Mouse (Mus musculus): ENCODE data around the gene Slc37a1. TPM values are rescaled to one million over a fixed set of nuclear protein-coding genes. Genes with fewer than 3 reads are reported as not detected.

The Slc37a1 gene
- polyA plus RNA-seq, 1 experiment, result 21.9 TPM

DNA sequence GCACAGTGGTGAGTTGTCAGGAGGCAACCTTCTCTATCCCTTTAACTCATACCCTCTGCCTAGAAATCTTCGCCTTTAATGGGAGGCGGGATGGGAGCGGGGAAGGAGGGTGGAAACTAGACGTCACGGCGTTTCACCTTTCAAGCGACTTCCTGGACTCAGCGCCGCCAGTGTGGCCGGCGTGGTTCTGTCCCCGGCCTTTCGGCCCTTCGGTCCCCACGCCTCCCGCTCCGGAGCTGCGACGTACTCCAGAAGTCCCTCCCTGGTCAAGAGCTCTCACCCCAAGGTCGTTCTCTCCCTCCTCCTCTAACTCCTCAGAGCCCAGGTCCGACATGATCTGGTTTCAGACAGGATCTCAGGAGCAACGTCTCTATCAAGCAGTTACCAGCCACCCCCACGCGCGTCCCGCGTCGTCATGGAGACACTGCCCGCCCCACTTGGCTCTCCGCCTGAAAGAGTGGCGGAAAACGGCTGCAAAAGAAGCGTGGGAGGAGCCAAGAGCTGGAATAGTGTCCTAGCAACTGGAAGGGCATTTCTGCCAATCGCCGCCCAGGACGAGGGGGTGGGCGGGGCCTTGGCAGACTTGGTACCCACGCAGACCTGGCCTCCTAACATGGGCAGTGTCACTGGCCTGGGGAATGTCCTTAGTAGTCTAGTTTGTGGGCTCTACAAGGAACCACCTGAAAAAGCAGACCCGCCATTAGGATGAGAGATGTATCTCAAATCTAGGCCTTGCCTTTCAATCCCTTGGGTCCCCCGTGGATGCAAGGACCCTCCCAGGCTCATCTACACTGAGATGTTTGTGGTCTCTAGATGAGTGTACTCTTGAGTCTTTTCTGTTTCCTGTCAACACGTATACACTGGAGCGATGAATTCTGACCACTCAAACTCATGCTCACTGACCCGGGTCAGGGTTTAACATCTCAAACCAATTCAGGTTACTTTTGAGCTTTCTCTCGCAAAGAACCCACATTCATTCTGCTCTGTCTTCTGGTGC lies 9.4 kb upstream of the Slc37a1 start, which contains the start of gene Rsph1:
Gene Rsph1 (minus strand): TSS at position 462 of the 997 bp plus-strand sequence.
- Histone ChIP-seq H3K4me3 (replicated peaks; ENCODE audit: control insufficient read depth, low read depth, low read length) (peak within 1 kb of the TSS; percentile 71), H3K27ac (ENCODE audit: control insufficient read depth, insufficient read depth, low read depth, low read length, poor library complexity) (peak within 1 kb of the TSS; percentile 21), H3K4me1 (ENCODE audit: control insufficient read depth, insufficient read depth, low read length) (peaks cover 5% of the 10 kb centered on the region)
- TF ChIP-seq CTCF (IDR thresholded peaks at IDR 0.05; ENCODE audit: control insufficient read depth, insufficient read depth, low read length), result no peak
- 11% methylated on average over 44 of the region's 44 CpGs for WGBS

DNA sequence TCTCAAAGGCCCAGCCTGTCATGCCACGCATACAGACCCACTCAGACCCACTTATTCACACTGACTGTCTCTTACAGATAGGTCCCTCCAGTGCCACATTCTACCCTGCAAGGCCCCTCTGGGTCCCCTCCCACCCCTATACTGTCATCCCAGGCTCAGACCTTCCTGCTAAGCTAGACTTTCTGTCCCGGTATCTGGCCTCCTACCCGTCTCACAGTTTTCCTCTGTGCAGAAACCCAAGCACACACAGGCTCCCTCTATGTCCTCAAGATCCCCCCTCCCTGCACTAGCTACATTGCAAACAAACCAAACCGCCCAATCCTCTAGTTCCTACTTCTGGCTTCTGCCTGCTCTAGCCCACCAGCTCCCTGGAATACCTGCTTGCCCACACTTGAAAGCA lies 8.7 kb upstream of the Slc37a1 start:
- no peak for TF ChIP-seq CTCF (IDR thresholded peaks at IDR 0.05; ENCODE audit: control insufficient read depth, insufficient read depth, low read length)
- no peak for TF ChIP-seq POLR2A (IDR thresholded peaks at IDR 0.05; ENCODE audit: borderline replicate concordance, control insufficient read depth, low read depth, low read length)
- Histone ChIP-seq H3K27ac (ENCODE audit: control insufficient read depth, insufficient read depth, low read depth, low read length, poor library complexity) (no peak overlapping the region), H3K4me1 (ENCODE audit: control insufficient read depth, insufficient read depth, low read length) (peaks cover 5% of the 10 kb centered on the region), H3K4me3 (replicated peaks; ENCODE audit: control insufficient read depth, low read depth, low read length) (no peak overlapping the region)
- WGBS, result 77% methylated on average over 4 of the region's 4 CpGs

DNA sequence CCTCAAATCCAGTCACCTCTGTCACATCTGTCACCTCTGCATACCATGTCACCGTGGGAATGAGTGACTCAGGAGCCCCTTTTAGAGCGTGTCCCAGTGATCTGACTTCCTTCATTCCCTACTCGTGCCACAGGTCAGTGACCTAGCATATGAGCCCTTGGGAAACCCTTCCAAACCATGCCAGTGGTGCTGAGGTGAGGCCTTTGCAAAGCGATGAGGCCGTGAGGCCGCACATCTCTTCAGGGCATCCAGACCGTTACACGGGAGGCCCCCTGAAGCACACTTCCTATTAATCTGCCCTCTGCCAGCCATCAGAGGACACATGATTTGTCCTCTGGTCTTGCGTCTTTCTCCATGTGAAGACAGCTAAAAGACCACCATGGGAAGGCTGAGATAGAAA lies 7.1 kb upstream of the Slc37a1 start:
- Histone ChIP-seq H3K4me3 (replicated peaks; ENCODE audit: control insufficient read depth, low read depth, low read length) (no peak overlapping the region), H3K4me1 (ENCODE audit: control insufficient read depth, insufficient read depth, low read length) (peaks cover 5% of the 10 kb centered on the region), H3K27ac (ENCODE audit: control insufficient read depth, insufficient read depth, low read depth, low read length, poor library complexity) (no peak overlapping the region)
- WGBS, result 67% methylated on average over 9 of the region's 9 CpGs
- no peak for TF ChIP-seq CTCF (IDR thresholded peaks at IDR 0.05; ENCODE audit: control insufficient read depth, insufficient read depth, low read length)
- TF ChIP-seq POLR2A (IDR thresholded peaks at IDR 0.05; ENCODE audit: borderline replicate concordance, control insufficient read depth, low read depth, low read length), result no peak

DNA sequence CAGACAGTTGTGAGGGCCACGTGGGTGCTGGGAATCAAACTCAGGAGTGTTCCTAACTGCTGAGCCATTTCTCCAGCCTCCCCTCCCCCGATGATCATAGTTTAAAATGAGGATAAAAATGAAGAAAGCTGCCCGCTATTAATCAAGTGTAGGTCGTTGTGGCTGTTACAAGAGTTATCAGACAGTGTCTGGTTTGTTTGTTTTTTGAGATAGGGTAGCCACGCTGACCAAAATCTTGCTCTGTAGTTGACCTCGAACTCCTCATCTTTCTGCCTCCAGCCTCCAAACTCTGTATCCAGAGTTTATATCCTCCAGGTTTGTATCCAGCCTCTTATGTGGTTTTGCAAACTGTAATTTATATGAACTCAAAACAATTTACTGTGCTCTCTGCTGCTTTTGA lies 6.3 kb upstream of the Slc37a1 start:
- TF ChIP-seq CTCF (IDR thresholded peaks at IDR 0.05; ENCODE audit: control insufficient read depth, insufficient read depth, low read length) (no peak), POLR2A (IDR thresholded peaks at IDR 0.05; ENCODE audit: borderline replicate concordance, control insufficient read depth, low read depth, low read length) (no peak)
- WGBS, result 48% methylated on average over 6 of the region's 6 CpGs
- no peak overlapping the region for H3K4me3 ChIP-seq (replicated peaks; ENCODE audit: control insufficient read depth, low read depth, low read length)
- peaks cover 5% of the 10 kb centered on the region for H3K4me1 ChIP-seq (ENCODE audit: control insufficient read depth, insufficient read depth, low read length)
- H3K27ac ChIP-seq (ENCODE audit: control insufficient read depth, insufficient read depth, low read depth, low read length, poor library complexity), result no peak overlapping the region

DNA sequence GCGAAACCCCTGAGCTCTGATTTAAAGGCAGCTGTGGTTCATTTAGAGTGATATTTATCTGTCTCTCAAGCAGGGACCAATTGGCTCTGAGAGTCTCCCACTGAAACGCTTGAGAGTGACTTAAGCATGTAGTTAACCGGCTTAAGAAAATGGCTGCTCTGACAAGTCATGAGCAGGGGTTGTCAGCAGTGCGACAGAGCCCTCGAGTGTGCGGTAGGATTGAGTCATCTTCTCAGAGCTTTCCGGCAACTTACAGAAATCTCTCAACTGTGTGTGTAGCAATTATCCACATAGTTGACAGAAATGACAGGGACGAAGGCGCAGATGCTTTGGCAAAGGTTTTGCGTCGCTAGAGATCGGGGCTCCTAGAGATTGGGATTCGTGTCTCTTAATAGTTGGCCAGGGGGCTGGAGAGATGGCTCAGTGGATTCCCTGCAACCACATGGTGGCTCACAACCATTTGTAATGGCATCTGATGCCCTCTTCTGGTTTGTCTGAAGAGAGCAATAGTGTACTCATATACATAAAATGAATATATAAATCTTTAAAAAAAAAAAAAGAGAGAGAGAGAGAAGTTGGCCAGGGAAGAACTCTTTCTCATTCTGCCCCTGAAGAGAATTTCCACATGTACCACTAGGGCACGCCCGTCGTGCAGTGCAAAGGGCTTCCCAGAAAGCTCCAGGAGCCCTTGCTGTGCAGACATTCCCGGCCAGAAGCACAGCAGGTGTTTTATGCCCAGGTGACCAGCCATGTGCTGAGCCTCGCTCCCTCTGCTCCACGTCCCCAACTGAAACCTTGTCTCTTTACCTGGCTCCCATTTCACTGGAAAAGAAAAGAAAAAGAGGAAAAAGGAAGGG lies 4.5 kb upstream of the Slc37a1 start:
- TF ChIP-seq CTCF (IDR thresholded peaks at IDR 0.05; ENCODE audit: control insufficient read depth, insufficient read depth, low read length) (0 out of 2 replicates have a peak, but pooled peaks have one; percentile 9), POLR2A (IDR thresholded peaks at IDR 0.05; ENCODE audit: borderline replicate concordance, control insufficient read depth, low read depth, low read length) (no peak)
- H3K4me3 ChIP-seq (replicated peaks; ENCODE audit: control insufficient read depth, low read depth, low read length), result no peak overlapping the region
- WGBS, result 39% methylated on average over 19 of the region's 19 CpGs
- H3K4me1 ChIP-seq (ENCODE audit: control insufficient read depth, insufficient read depth, low read length), result peaks cover 2% of the 10 kb centered on the region
- peak overlapping the region; percentile 23 for H3K27ac ChIP-seq (ENCODE audit: control insufficient read depth, insufficient read depth, low read depth, low read length, poor library complexity)

DNA sequence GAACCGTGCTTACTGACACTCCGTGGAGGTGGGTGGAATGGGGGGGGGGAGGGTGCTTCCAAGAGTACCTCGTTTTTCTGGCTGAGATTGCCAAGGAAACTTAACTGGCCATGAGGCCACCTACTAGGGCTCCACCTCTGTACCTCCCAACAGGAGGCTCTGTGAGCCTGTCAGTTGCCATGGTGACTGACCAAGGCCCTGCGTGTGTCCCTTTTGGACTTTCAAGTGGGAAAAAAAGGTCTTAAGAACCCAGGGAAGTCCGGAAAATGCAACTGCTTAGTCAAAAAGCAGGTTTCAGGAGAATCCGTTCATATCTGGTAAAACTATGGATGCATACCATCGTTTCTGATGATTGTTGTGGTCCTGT lies 3.9 kb upstream of the Slc37a1 start:
- Histone ChIP-seq H3K4me1 (ENCODE audit: control insufficient read depth, insufficient read depth, low read length) (peaks cover 2% of the 10 kb centered on the region), H3K4me3 (replicated peaks; ENCODE audit: control insufficient read depth, low read depth, low read length) (no peak overlapping the region), H3K27ac (ENCODE audit: control insufficient read depth, insufficient read depth, low read depth, low read length, poor library complexity) (peak overlapping the region; percentile 23; the same call in 1 of the 2 replicates)
- 48% methylated on average over 7 of the region's 7 CpGs for WGBS
- no peak for TF ChIP-seq POLR2A (IDR thresholded peaks at IDR 0.05; ENCODE audit: borderline replicate concordance, control insufficient read depth, low read depth, low read length)
- no peak for TF ChIP-seq CTCF (IDR thresholded peaks at IDR 0.05; ENCODE audit: control insufficient read depth, insufficient read depth, low read length)

DNA sequence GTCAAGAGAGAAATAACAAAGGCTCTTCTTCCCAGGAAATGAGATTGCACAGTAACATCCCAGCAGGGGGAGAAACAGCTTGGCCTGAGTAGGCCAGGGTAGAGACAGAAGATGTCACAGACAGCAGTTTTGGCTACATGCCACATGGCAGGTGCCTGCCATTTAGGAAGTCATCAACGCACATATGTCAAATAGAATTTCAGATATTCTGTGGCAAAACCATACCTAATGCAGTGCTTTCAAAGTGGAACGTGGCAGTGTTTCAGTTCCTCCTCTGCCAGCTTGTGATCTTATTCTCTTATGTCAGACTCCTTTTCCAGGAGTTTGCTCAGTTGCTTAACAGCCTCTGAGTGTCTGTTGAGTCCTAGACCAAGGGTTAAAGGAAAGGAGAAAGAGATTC lies 725 bp upstream of the Slc37a1 start:
- Histone ChIP-seq H3K27ac (ENCODE audit: control insufficient read depth, insufficient read depth, low read depth, low read length, poor library complexity) (no peak overlapping the region), H3K4me1 (ENCODE audit: control insufficient read depth, insufficient read depth, low read length) (peaks cover 6% of the 10 kb centered on the region), H3K4me3 (replicated peaks; ENCODE audit: control insufficient read depth, low read depth, low read length) (no peak overlapping the region)
- WGBS, result 14% methylated on average over 2 of the region's 2 CpGs
- TF ChIP-seq POLR2A (IDR thresholded peaks at IDR 0.05; ENCODE audit: borderline replicate concordance, control insufficient read depth, low read depth, low read length) (no peak), CTCF (IDR thresholded peaks at IDR 0.05; ENCODE audit: control insufficient read depth, insufficient read depth, low read length) (no peak)

DNA sequence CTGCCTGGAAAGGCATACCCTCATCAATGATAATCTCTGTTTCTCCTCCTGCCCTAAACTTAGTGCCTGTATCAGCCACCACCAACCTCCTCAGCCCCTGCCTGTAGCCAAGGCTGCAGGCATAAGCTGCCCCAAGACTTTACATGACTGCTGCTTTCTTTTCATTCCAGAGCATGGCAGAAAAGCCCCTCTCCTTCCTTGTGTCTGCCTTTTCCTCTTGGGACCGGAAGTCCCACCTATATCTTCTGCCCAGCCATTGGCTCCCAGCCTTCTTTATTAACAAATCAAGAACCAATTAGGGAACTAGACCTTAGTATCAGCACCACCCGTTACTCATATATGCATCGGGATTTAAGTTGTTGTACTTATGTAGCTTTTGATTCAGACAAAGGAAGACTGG lies 624 bp downstream of the Slc37a1 start:
- TF ChIP-seq POLR2A (IDR thresholded peaks at IDR 0.05; ENCODE audit: borderline replicate concordance, control insufficient read depth, low read depth, low read length), result no peak
- TF ChIP-seq CTCF (IDR thresholded peaks at IDR 0.05; ENCODE audit: control insufficient read depth, insufficient read depth, low read length), result no peak
- H3K4me3 ChIP-seq (replicated peaks; ENCODE audit: control insufficient read depth, low read depth, low read length), result no peak overlapping the region
- WGBS, result 62% methylated on average over 3 of the region's 3 CpGs
- no peak overlapping the region for H3K27ac ChIP-seq (ENCODE audit: control insufficient read depth, insufficient read depth, low read depth, low read length, poor library complexity)
- H3K4me1 ChIP-seq (ENCODE audit: control insufficient read depth, insufficient read depth, low read length), result peaks cover 6% of the 10 kb centered on the region

All from bone marrow, adult 2 months (tissue).